Mouse (Mus musculus): ENCODE results near the gene Ccdc141.

DNA sequence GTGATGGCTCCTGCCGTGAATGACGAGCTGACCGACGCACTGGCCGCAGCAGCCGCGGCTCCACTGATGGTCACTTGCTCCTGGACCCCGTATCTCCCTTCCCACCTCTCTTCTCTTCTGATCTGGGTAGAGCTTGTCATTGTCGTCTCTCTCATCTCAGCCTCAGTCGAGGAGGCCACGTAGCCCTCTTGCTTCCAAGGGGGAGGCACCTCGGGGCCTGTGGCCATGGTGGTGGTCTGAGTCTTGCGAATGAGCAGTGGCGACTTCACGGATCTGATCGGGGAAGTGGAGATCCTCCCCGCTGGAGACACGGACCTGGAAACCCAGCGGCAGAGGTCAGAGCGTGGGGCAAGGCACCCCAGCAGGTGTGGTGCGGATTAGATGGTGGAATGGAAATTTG lies 200.8 kb downstream of the Ccdc141 start:
- TF ChIP-seq POLR2A (IDR thresholded peaks at IDR 0.05; ENCODE audit: insufficient read length, low read depth) (no peak), USF1 (IDR thresholded peaks at IDR 0.05; ENCODE audit: low read depth) (no peak), E2F4 (IDR thresholded peaks at IDR 0.05; ENCODE audit: insufficient read depth) (no peak), MYOG (IDR thresholded peaks at IDR 0.05; ENCODE audit: control insufficient read depth in 1 of 3, insufficient read depth in 1 of 3, insufficient read length in 2 of 3, low read depth in 2 of 3) (no peak), POLR2AphosphoS2 (IDR thresholded peaks at IDR 0.05; ENCODE audit: insufficient read length, low read depth) (peak; percentile 65), TCF12 (IDR thresholded peaks at IDR 0.05; ENCODE audit: insufficient read depth, poor library complexity, severe bottlenecking) (no peak), MAX (IDR thresholded peaks at IDR 0.05; ENCODE audit: low read depth) (no peak), TCF3 (IDR thresholded peaks at IDR 0.05; ENCODE audit: insufficient read length, low read depth) (no peak), SRF (IDR thresholded peaks at IDR 0.05; ENCODE audit: control insufficient read depth, insufficient read length, low read depth) (no peak), CEBPB (IDR thresholded peaks at IDR 0.05; ENCODE audit: insufficient read depth, poor library complexity, severe bottlenecking) (no peak), MYOD1 (IDR thresholded peaks at IDR 0.05; ENCODE audit: control insufficient read depth in 1 of 3, insufficient read length in 2 of 3, low read depth in 2 of 3) (no peak)

Measured in myocyte (in vitro differentiated cells).